Mouse (Mus musculus): ENCODE measurements around the gene Galntl6.
A peak's percentile ranks its signal among the peaks of the same experiment; 100 is the strongest.
"Not testable (repeated sequence)": the region's sequence is repeated elsewhere in the genome, so short reads cannot be mapped to it uniquely, and the experiment has no call there.

Gene Galntl6

DNA sequence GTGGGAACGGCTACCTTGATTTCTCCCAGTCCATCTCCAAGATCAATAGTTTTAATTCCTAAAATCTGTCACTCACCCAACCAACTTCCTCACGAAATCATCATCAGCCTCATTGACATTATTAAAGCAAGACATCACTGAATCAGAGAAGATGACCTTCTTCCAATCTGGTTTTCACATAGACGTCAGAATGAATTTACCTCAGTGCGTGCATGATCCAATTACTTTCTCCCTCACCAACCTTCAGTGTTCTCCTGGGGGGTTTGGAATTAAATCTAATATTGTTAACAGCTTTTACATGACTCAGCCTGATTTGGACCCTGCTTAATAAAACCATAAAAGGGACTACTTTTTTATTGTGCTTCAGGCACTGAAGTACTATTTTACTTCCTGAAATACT is 307.7 kb downstream of the Galntl6 start:
- DNase-seq (ENCODE audit: low read depth), result no peak

DNA sequence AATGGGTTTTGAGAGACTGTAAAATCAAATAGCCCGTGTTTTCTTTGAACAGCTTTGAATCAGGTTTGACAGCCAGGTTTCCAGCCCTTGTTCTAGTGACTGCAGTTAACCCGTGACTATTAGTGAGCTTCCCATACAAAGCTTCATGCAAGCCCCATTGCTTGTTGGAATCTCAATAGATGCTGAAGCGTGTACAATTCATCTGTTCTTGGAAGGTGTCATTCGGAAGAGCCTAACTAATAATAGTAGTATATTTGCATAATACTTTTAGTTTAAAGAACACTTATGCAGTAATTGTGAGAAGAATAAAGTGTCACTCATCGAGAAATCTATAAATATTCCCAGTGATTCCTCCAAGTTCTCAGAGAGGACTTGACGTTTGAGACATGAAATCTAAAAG is 314.6 kb downstream of the Galntl6 start:
- DNase-seq (ENCODE audit: low read depth), result no peak

DNA sequence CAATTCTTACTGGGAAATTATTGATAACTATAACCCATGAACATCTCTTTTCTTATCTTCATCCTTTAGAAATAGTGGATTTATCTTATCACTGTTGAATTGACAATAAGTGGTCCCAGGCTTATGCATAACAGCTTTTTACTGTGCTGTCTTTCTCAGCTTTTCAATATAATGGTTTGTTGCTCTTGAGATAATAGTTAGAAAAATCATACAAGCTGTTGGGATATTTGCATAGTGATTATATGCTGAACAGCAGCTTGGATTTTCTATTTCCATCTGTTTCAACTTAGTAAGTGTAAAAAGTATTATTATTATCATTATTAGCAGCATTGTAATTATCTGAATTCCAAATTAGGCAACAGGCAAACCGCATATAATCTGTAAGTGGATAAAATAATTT is 337.1 kb downstream of the Galntl6 start:
- DNase-seq (ENCODE audit: low read depth), result no peak

DNA sequence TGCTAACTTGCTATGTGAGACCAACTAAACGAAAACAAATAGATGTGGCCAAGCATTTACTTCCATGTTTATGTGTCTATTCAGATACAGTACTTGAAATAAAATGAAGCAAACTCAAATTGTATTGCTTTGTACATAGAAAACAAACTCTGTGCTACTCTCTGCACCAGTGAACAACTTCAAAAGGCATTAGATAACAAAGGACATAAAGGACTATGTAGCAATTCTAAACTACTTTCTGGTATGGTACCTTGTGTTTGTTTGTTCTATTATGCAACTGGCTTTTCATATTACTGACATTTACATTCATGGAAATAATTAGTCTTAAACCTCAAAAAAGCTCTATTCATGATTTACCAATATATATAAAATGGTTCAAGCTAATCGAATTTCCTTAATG is 344.4 kb downstream of the Galntl6 start:
- no peak for DNase-seq (ENCODE audit: low read depth)

DNA sequence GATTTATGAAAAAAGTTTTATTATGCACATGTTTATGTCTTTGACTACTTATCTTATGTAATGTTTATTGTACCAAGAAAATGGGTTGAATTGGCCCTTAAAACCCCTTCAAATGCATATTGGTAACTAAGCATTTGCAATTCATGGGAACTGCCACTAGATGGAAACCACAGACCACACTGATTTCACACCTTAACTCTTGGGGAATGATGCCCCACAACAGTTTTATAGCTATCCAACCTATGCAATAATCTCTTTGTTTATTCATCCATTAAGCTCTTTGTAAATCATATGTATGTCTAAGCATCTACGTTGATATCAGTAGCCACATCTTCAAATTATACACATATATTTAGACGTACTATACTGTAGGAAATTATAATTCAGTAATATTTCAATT is 346.3 kb downstream of the Galntl6 start:
- DNase-seq (ENCODE audit: low read depth), result peak; percentile 40

DNA sequence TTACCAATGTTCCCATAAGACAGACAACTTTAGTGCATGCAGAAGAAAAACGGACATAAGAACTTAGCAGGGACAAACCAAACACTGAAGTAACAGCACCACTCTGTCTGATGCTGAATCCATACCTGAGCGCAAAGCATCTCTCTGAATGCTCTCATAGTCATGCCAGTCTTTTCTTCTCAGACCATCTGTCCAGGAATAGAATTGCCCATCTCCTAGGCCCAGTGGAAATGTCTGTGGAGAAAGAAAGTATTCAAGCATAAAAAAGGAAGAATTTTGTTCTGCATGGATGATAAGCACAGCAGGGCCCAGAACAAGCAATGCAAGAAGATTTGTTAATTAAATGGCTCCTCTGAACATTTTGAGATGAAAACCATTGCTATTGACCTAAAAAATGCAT is 376.7 kb downstream of the Galntl6 start:
- DNase-seq (ENCODE audit: low read depth), result no peak

DNA sequence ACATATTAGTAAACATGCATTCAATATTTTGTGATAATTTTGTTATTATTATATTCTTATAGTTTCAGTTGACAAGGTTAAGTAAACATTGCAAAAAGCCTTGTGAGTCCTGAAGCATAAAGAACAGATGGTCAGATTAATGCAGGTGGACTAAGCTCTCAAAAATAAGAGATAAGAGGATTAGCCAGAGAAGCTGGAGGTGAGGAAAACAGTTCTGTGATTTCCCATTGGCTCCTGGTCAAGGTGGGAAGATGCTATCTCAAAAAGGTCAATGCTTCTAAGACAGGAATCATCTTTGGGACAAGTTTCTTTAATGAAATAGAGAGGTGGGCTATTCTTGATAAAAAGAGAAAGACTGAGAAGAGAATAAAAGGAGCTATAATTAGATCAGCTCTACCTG is 377.8 kb downstream of the Galntl6 start:
- no peak for DNase-seq (ENCODE audit: low read depth)

DNA sequence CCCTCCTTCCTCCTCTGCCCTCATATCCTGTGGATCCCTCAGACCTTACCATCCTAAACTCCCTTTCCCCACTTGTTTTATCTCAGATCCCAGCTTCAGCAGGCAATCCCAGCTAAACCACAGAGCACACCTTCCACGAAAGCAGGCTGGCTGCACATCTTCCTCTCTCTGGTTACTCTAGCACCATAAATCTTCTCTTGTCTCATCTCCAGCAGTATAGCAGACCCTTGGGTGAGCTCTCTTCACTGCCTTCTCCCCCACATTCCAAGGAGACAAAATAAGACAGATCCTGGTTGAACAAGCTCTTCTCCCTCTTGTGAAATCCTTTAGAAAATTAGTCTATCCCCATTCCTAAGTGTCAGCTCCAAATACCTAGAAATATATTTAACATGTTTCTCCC is 389.0 kb downstream of the Galntl6 start:
- DNase-seq (ENCODE audit: low read depth), result no peak

DNA sequence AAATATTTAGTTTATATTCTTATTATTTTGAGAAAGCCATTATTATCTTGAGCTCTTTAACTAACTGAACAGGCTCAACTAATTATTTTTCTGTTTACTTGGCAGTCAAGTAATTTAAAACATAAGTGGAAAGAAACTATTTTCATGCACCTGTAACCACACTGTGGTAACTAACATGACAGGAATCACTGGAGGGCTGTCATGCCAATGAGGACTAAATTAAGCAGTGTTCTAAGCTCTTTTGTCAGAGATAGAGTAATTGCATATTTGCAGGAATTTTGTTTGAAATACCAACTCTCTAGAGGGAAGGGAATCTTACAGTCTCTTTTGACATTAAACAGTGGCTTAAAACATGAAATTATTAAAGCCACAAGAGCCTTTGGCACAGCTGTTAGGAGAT is 390.5 kb downstream of the Galntl6 start:
- DNase-seq (ENCODE audit: low read depth), result no peak

DNA sequence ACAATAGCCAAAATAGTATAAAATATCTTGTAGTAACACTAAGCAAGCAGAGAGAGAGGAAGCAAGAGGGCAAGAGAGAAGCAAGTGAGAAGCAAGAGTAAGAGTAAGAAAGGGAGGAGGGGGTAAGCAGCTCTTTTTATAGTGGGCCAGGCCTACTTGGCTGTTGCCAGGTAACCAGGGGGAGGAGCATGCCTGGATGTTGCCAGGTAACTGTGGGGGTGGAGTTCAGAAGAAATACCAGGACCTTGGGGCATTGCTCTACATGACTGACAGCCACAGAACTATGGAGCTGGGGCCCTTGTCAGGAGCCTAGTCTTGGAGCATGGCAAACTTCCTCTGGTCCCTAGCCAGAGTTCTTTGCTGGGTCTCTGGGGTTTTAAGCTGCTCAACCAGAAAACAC is 401.9 kb downstream of the Galntl6 start:
- no peak for DNase-seq (ENCODE audit: low read depth)

DNA sequence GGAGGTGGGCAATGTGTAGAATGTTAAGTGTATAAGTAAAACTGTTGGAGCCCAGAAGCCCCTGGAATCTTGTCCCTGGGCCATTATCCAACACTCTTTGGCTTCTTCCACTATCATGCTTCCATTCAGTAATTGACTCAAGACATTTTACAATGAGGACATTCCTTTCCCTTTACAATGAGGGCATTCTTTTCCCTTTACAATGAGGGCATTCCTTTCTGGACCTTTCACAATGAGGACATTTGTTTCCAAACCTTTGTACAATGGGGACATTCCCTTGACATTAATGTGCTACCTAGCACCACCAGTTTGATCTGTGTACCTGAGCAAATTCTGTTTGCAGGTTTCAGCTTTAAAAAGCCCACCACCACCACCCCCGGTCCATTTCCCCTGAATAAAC is 403.4 kb downstream of the Galntl6 start:
- no peak for DNase-seq (ENCODE audit: low read depth)

DNA sequence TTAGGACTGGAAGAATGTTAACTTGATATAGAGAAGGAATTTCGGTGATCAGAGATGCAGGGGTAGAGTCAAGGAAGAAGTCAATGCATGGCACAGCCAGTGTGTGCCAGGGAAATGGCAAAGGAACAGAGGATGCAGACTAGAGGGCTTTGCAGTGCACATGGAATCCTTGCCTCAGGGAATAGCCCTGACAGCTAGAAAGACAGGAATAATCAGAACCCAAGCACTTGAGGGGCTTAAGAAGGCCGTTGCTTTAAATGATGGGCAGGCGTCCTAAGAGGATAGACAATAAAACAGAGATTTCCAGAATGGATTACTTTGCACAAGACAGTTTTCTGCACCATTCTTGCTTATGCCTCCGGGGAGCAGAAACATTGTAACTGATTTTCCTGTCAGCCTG is 425.3 kb downstream of the Galntl6 start:
- no peak for DNase-seq (ENCODE audit: low read depth)

DNA sequence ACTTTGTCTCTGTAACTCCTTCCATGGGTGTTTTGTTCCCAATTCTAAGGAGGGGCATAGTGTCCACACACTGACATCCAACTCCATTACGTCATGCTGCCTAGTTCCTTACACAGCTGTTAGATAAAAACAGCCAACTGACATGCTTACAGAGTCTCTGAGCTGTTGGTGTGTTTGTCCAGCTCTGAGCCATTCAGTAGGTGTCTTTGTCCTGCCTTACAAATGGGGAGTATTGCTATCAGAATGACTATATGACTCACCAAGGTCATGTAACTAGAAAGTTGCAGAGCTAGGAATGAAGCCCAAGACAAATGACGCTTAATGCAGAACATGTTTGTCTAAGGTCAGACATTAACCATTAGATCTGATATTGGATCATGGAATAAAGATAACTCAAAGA is 449.1 kb downstream of the Galntl6 start:
- DNase-seq (ENCODE audit: low read depth), result not testable (repeated sequence)

DNA sequence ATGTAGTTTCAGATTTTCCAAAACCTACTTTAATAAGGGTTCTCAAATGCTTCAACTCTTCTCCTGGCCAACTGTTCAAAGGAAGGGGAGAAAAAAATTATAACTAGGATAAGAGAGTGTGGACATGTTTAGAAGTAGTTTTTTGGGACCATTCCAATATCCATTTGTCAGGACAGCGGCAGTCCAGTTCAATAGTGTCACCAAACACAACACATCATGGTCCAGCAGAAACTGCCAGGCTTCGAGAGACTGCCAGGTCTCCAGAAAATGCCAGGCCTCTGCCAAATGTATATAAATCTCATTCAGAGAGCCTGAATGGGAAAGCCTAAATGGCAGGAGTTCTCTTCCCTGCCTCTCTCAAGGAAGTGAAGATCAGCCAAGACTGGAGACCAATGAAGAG is 469.7 kb downstream of the Galntl6 start:
- no peak for DNase-seq (ENCODE audit: low read depth)

DNA sequence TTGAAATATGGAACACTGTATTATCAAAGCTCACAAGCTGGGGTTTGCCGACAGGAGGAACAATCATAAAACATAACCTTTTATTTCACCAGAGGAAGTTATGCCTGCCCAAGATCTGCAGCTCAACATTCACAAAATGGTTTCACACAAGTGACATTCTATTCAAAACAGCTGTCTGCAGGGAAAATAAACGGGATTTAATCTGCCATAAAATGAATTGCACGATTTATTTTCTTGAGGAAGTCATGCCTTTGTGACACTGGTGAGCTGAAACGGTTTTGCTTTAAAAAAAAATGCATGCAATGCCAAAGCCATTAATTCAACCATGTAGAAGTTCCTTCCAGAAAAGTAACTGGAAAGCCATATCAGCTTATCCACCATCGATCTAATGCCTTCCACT is 494.0 kb downstream of the Galntl6 start:
- no peak for DNase-seq (ENCODE audit: low read depth)

DNA sequence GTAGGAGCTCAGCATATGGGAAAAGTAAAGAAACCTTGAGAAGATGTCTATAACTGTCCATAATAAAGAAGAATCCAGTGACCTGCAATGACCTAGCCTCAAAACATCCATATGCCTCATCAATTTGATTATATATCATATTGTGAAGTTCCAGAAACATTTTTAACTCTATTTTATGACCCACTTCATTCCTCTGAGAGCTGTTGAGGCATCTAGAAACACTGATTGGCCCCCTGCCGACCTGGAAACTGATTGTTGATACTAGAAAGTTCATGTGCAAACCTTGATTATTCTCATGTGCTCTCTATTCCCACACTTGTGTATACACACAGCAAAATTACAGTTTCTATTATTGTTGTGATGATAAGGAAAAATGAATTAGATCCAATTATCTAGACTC is 494.9 kb downstream of the Galntl6 start:
- DNase-seq (ENCODE audit: low read depth), result no peak

DNA sequence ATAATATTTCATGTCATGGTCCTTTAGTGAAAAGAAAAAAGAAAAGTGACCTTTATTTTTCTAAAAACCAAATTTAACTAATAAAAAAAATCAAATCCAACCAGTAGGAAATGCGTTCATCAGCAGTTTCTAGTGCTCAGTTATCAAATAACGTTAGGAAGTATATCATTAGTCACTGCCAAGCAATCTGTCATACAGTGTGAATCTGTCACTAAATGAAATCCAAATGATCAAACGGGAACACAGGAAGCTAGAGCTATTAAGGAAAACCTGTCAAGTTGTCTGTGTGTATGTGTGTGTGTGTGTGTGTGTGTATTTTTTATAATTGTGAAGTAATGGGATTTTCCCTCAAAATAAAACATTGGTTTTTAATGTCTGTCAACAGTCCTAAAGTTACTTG is 515.9 kb downstream of the Galntl6 start:
- DNase-seq (ENCODE audit: low read depth), result no peak

DNA sequence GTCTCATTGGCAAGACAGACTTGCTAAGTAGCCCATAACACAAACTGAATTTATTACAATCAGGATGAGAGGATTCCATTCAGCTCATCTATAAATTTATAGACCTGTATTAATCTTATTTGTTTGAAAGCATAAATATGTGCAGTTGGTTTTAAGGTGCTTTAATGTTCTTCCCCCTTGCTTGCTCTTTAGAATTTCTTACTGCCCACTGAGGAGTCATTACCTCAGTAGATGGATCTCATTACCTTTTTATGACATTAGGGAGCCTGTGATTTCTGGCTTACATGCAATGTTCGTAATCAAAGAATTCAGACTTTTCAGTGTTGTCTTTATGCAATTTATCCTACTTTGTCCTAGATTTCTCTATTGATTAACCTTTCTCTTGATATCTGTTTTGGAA is 516.6 kb downstream of the Galntl6 start:
- DNase-seq (ENCODE audit: low read depth), result no peak

DNA sequence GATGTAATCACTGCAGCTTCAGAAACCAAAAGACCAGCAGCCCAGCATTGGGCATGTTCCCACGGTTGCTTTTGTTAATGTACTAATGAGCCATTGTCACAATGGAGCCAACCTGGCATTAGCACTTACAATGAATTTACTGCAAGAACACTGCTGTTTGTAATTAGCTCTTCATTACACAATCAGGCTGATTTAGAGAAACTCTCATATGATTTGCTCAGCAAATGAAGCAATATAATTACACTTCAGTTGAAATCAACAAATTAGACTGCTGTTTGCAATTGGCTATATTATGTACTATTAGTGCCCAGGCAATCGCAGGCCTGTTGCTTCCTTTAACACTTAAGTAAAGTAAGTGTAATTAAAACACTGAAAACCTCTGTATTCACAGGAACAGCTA is 540.1 kb downstream of the Galntl6 start:
- no peak for DNase-seq (ENCODE audit: low read depth)

DNA sequence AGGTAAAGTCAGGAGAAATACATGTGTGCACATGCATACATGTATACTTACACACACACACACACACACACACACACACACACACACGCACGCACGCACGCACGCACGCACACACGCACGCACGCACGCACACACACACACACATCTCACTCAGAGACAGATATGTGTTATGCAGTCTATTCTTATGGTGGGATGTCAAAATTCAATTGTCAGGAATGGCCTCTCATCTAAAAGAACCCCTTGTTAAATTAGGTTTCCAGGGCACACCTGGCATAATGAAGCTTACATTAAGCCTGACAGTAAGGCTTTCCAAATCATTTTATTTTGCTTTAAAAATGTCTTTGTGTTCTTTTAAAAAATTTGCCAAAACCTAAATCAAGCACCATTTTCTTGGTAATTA is 540.5 kb downstream of the Galntl6 start:
- no peak for DNase-seq (ENCODE audit: low read depth)

DNA sequence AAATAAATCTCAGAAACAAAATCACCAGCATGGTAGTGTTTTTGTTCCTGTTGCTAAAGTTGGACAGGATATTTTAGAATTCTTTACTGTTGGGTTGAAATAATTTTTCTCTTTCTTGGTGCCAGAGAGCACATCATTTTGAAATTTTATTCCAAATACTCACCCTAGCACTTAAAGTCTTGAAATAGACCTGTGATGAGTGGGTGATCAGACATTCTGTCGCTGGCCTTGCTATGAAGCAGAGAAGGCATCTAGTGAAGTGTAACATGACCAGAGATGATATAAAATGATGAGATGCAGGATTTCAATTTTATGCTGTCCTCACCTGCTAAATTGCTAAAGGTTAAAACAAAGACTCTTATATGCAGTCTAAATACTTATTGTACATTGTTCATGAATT is 581.3 kb downstream of the Galntl6 start:
- DNase-seq (ENCODE audit: low read depth), result no peak

DNA sequence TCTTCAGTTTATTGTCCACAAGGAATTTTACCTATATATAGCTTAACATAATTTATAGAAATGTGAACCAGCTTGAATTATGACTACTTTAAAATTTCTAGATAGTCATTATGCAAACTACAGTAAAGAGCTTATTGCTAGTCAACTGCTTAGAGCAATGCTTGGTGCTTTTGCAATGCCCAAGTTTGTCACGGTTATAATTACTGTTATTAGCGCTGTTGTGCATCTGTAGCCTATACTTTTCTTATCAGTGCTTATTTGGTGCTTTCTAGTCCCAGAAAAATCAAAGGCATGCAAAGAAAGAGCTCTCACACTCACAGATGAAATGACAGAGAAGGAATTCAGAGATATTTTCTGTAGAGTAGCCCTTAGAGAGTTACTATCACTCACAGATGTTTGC is 599.0 kb downstream of the Galntl6 start:
- no peak for DNase-seq (ENCODE audit: low read depth)

DNA sequence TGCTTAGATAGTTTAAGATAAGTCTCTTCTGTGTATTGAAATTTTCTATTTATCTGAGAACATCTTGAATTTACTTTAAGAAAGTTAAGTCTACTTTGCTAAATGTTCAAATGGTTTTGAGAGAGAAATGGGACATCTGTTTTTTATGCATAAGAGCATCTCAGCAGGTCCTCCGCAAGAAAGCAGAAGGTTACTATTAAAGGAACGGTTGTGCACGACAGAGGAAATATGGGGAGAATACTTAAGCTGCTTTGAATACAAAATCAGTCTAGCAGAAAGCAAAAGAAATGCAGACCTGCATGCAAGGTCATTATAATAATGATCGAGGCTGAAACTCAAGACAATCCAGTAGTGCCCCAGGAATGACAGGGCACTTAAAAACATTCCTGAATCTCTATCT is 621.0 kb downstream of the Galntl6 start:
- no peak for DNase-seq (ENCODE audit: low read depth)

DNA sequence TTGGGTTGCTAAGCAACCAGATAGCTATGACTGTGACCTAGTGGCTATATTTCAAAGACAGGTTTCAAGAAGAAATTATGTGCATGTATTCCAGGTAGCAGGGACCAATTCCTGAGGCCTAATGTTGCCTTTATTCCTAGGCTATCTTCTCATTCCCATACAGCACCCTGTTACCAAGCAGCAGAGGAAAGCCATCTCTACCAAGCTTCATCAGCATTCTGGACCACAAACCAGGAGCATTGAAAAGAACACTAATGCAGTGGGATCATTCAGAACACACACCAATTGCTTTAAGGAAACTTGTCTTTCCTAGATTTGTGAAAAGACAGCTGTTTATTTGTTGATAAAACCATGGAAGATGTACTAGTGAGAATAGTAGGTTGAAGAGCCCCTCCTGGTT is 622.4 kb downstream of the Galntl6 start:
- DNase-seq (ENCODE audit: low read depth), result no peak

DNA sequence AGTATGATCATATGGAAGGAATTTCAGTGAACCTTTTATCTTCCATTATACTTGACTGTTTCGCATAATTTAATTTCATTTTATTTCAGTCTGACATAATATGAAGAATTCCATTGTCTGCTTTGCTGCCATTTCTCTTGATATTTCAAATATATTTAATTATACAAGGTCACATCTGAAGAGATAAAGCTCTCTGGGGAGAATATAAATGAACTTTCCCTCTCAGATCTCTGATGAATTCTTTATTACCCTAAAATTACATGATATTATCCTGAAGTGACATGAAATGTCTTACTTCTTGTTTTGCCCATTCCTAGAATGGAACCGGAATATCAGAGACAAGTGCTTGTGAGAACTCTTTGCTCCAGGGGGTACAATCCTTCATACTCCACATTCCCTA is 647.0 kb downstream of the Galntl6 start:
- DNase-seq (ENCODE audit: low read depth), result no peak

All from NIH3T3 (cell line).